Mouse (Mus musculus) CD4-positive, CD25-positive, alpha-beta regulatory T cell, adult 2 months (primary cell): ENCODE results near the gene Cflar.
"Not testable (repeated sequence)": the region's sequence is repeated elsewhere in the genome, so short reads cannot be mapped to it uniquely, and the experiment has no call there.

Experiments
- DNase-seq: peaks from one replicate; pipeline ENCODE4 v3.0.0-alpha.2; 2012; ENCODE audit warnings: low read depth, low spot score

Cflar gene

GRCm38 (mm10) chr1:58727747-58728589 lies 16.7 kb downstream of the Cflar start:
- no peak for DNase-seq

- DNase-seq: no peak
Observed at GRCm38 (mm10) chr1:58728590-58728868, 17.2 kb downstream of the Cflar start.

DNA sequence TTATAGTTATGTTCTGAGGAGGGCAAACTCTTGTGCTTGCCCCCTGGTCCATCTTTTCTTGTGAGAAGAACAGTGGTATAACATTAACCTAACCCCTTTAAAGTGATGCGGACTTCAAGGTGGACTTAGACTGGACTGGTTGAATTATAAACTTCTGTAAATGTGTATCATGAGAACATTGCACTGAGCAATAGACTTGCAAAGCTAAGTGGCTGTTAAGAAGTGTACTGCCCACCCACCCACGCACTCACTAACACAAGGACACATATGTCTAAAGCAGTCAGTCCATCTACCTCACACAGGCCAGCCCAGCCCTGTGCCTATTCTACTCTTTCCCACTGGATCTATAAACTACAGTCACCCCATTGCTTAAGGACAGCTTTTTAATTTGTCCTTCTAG lies 22.3 kb downstream of the Cflar start:
- DNase-seq: no peak

GRCm38 (mm10) chr1:58734043-58734920 lies 23.0 kb downstream of the Cflar start:
- DNase-seq: peak; percentile 58

DNA sequence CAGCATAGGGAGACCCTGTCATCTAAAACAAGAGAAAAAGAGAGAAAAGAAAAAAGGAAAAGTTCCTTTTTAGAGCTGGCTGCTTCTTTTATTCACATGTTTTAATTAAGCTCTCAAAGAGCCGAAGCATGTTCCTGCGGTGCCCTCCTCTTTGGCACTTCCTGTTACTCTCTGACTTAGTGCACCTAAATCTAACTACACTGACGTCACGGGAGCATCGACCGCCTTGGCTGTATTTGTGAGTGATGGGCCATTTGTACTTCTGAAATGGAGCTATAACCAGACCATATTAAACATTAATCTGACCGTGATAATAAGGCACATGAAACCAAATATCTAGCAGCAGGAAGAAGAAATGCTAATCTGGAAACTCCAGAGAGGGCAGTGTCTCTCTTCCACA lies 24.7 kb downstream of the Cflar start:
- peak; percentile 48 for DNase-seq

GRCm38 (mm10) chr1:58736968-58737367 lies 25.7 kb downstream of the Cflar start:
- DNase-seq: no peak

GRCm38 (mm10) chr1:58739529-58739928 lies 28.2 kb downstream of the Cflar start:
- DNase-seq: peak; percentile 27

GRCm38 (mm10) chr1:58742571-58743021 lies 31.3 kb downstream of the Cflar start:
- peak; percentile 53 for DNase-seq

- DNase-seq: peak; percentile 50
Observed at GRCm38 (mm10) chr1:58743252-58743651, 31.9 kb downstream of the Cflar start.

GRCm38 (mm10) chr1:58744645-58745044 lies 33.3 kb downstream of the Cflar start:
- DNase-seq: no peak

DNA sequence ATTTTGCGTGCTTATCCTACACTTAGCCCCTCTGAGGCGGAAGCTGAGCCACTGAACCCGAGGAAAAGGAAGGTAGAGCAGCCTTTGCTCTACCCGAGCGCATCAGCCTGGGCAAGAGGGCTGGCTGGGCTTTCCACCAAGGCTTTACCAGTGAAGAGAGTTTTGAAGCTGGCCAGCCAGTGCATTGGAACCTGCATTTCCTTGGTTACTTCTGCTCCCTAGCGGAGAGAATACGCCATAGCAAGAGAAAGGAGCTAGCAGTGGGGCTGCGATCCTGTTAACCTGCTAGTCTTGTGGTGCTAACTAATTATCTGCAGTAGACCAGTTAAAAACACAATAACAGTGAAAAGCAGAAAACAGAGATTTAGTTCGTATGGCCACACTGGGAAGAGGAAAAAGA lies 35.6 kb downstream of the Cflar start:
- DNase-seq: peak; percentile 64

DNA sequence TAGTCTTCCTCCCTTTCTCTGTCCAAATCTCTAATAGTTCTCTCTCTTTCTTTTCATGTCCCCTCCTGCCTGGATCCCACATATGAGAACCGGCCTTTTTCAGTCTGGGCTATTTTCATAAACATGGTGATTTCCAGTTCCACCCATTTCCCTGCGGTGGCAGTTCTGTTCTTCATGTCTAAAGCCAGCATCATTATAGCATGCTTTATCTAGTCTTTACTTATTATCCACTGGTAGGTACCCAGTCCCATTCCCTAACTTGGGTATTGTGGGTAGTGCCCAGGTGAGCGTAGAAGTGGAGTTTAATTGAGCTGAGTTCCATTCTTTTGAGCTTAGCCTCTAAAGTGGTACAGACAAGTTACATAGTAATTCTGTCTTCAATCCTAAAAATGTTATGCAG lies 48.1 kb downstream of the Cflar start:
- no peak for DNase-seq

DNA sequence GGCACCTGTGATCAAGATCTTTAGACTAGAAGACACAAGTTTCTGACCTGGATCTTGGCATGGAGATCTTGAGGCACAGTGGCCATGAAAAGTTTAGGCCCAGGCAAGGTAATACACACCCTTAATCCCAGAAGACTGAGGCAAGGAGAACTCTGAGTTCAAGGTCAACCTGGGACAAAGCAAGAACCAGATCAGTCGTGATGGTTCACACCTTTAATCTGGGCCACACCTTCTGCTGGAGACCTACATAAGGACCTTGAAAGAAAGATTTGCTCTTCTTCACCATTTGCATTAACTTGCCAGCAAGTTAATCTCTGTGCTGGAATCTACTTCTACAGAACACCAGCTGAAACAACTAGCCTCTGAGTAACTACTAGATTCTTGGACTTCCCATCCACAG lies 49.3 kb downstream of the Cflar start:
- DNase-seq: no peak

DNA sequence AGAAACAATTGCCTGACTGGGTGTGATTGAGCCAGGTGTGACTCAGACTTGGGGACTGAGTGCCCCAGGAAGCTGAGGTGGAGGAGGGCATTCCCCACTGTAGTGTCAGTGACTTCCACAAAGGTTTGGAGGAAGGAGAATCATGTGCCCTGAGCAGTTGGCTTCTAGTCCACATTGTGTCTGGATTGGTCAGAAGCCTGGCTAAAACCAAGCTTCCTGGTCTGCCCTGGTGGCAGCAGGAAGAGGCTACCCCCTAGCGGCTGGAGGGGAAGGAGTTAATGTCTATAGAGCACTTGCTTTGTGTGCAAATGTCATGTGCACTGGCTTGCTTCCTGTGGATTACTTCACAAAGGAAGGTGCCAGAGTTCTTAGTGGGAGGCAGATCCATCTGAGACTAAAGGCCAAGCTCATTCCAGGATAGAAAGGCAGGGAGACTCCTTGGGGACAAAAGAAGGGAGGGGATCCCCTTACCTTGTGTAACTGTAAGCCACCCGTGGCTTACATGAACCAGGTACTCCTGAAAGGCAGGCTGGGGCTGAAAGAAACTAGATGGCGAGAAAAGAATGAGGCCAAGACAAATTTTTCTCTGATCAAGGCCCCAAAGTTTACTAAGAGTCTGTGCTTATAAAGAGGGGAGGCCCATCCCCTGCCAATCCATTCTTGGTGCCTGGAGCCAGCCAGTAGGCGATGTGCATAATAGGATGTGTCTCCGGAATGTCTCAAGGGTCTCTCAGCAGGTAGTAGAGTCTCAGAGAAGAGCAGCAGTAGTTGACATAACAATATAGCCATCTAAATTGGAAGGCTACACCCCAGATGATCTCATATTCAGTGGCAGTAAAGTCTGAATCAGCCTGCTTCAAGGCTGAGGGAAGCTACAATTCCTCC lies 50.3 kb downstream of the Cflar start:
- DNase-seq: peak; percentile 64

- no peak for DNase-seq
Observed at GRCm38 (mm10) chr1:58762576-58762975, 51.3 kb downstream of the Cflar start.

- not testable (repeated sequence) for DNase-seq
Observed at GRCm38 (mm10) chr1:58766446-58766845, 55.1 kb downstream of the Cflar start.

- DNase-seq: no peak
Observed at GRCm38 (mm10) chr1:58769136-58769535, 57.8 kb downstream of the Cflar start.

DNA sequence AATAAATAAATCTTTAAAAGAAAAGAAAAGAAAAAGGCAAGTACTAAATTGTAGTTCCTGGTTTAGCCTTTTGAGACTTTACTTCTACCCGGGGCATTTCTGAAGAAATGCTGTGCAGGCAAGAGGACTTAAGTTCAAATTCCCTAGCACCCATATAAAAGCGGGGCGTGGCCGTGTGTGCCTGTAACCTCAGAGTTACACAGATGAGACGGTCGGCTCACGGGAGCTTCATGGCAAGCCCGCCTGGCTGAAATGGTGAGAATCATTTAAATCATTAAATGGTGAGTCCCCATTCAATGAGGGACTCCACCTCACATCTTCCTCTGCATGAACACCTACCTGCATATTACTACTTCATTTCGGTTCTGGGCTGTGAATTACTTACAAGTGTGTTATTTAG lies 58.4 kb downstream of the Cflar start:
- no peak for DNase-seq

GRCm38 (mm10) chr1:58770111-58770720 lies 58.9 kb downstream of the Cflar start:
- peak; percentile 78 for DNase-seq

- DNase-seq: no peak
Observed at GRCm38 (mm10) chr1:58772084-58772483, 60.8 kb downstream of the Cflar start.

- DNase-seq: no peak
Observed at GRCm38 (mm10) chr1:58773280-58773679, 62.0 kb downstream of the Cflar start.
